Mouse (Mus musculus) forebrain, embryonic 14.5 days (tissue): ENCODE measurements at regions not wholly inside any gene's neighbourhood (a gene's known extent, or its start where the extent isn't known, plus 50 kb on each side); places are given as distances from the start of the nearest gene placed in this dataset.
"Not testable (repeated sequence)": the region's sequence is repeated elsewhere in the genome, so short reads cannot be mapped to it uniquely, and the experiment has no call there.

Source experiments
- ATAC-seq: fragments of 200-750 bp; cut with Nextera tagmentation; 2 replicates; pipeline ENCODE4 v1.8.0; 2017; ENCODE audit warnings: mild to moderate bottlenecking, moderate library complexity
- DNase-seq: peaks from one replicate; pipeline ENCODE4 v3.0.0-alpha.2; 2015; ENCODE audit warnings: low spot score
- H3K27ac ChIP-seq: fragments of 300-500 bp; sonication (generic); 2 replicates; pipeline ENCODE4 v1.5.1; 2014; ENCODE audit warnings: low read depth, mild to moderate bottlenecking, control low read depth, low read length, moderate library complexity
- H3K27me3 ChIP-seq: fragments of 300-500 bp; sonication (generic); replicated peaks from 2 replicates; pipeline ENCODE4 v1.6.1; 2014; ENCODE audit warnings: low read length, control low read depth, mixed read lengths; ENCODE audit not compliant: control insufficient read depth, insufficient read depth
- H3K36me3 ChIP-seq: fragments of 300-500 bp; sonication (generic); 2 replicates; pipeline ENCODE4 v1.6.1; 2014; ENCODE audit warnings: low read length, control low read depth; ENCODE audit not compliant: control insufficient read depth, insufficient read depth
- H3K4me1 ChIP-seq: fragments of 300-500 bp; sonication (generic); 2 replicates; pipeline ENCODE4 v1.6.1; 2014; ENCODE audit warnings: antibody characterized with exemption, low read length, control low read depth; ENCODE audit not compliant: control insufficient read depth, insufficient read depth
- H3K4me2 ChIP-seq: fragments of 300-500 bp; sonication (generic); 2 replicates; pipeline ENCODE4 v1.6.1; 2014; ENCODE audit warnings: mild to moderate bottlenecking, control low read depth, low read length
- H3K4me3 ChIP-seq: fragments of 300-500 bp; sonication (generic); 2 replicates; pipeline ENCODE4 v1.5.1; 2014; ENCODE audit warnings: low read depth, low read length, control low read depth
- H3K9ac ChIP-seq: fragments of 300-500 bp; sonication (generic); 2 replicates; pipeline ENCODE4 v1.6.1; 2014; ENCODE audit warnings: mild to moderate bottlenecking, low read length, control low read depth, moderate library complexity
- H3K9me3 ChIP-seq: fragments of 300-500 bp; sonication (generic); replicated peaks from 2 replicates; pipeline ENCODE4 v1.6.1; 2016; ENCODE audit warnings: low read length, control low read depth, mixed read lengths; ENCODE audit not compliant: control insufficient read depth
- WGBS: fragments of 180-500 bp; shearing (Covaris S2); extraction: QIAGEN DNeasy Blood & Tissue Kit; methylation state at CpG from one replicate; pipeline ENCODE4 v1.1.7; 2014; 5-methylcytosine and 5-hydroxymethylcytosine counted together

DNA sequence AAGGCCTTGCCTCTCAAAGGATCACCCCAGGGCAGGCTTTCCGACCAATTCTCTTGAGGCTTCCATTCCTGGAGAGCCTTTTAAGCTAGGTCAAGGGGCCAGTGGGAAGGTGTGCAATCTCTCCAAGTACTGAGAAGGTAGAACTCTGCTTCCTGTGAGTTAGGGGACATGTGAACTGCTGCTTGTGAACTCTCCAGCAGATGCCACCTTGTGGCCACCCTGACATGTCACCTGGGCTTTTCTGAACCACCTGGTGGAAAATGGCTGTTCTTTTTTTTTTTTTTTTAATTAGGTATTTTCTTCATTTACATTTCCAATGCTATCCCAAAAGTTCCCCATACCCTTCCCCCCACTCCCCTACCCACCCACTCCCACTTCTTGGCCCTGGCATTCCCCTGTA lies 438.5 kb upstream of the Sall1 start:
- whole genome bisulfite sequencing, result 53% methylated on average over 1 of the region's 1 CpGs
- not testable (repeated sequence) for H3K36me3 ChIP-seq, H3K27ac ChIP-seq, H3K4me3 ChIP-seq, H3K9me3 ChIP-seq, H3K27me3 ChIP-seq, DNase-seq, ATAC-seq, H3K4me1 ChIP-seq, H3K9ac ChIP-seq, H3K4me2 ChIP-seq

DNA sequence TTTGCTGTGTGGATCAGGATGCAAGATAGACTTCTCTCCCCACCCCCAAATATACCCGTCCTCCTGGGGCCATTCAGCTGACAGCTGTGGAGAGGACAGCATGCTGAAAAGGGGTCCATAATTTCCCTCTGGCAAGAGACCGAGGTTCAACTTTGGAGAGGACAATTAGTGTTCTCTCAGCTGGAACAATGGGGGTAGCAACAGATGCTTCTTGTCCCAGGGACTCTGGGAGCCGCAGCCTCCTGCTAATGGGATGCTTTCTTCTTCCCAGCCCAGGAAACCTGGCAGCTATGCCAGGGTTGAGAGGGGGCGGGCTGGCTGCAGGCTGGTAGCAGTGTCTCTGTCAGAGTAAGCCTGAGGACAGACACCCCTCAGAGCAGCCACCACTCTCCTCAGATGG lies 433.0 kb upstream of the Sall1 start:
- Histone ChIP-seq H3K4me3 (no peak overlapping the region), H3K9me3 (no peaks in the 10 kb centered on the region), H3K4me1 (peaks cover 16% of the 10 kb centered on the region), H3K27ac (no peak overlapping the region), H3K4me2 (no peak overlapping the region), H3K27me3 (no peaks in the 10 kb centered on the region), H3K9ac (no peak overlapping the region), H3K36me3 (no peaks in the 10 kb centered on the region)
- DNase-seq, result peak; percentile 76
- WGBS, result 10% methylated on average over 4 of the region's 4 CpGs
- ATAC-seq, result peak; percentile 54; the same call in 1 of the 2 replicates

DNA sequence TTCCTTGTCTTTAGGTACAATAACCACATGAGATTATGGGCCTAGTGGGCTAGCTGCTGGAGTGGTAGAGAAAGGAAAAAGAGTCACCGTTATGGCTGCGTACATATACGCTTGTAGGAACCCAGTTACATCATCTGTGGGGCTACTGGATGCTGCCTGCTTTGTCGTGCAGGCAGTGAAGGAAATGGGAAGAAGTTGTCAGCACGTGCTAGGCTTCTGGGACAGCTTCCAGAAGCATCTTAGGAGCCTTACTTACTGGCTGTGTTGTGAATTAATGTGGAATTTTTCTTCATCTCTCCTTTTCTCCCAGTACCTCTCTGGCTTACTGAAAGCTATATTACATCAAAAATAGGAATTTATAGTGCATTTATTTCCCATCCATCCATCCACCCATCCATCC lies 427.2 kb upstream of the Sall1 start:
- H3K4me2 ChIP-seq, result no peak overlapping the region
- 87% methylated on average over 5 of the region's 5 CpGs for WGBS
- no peak for DNase-seq
- H3K27ac ChIP-seq, result no peak overlapping the region
- H3K27me3 ChIP-seq, result no peaks in the 10 kb centered on the region
- no peaks in the 10 kb centered on the region for H3K9me3 ChIP-seq
- no peaks in the 10 kb centered on the region for H3K4me1 ChIP-seq
- H3K9ac ChIP-seq, result no peak overlapping the region
- H3K36me3 ChIP-seq, result no peaks in the 10 kb centered on the region
- no peak for ATAC-seq
- no peak overlapping the region for H3K4me3 ChIP-seq

DNA sequence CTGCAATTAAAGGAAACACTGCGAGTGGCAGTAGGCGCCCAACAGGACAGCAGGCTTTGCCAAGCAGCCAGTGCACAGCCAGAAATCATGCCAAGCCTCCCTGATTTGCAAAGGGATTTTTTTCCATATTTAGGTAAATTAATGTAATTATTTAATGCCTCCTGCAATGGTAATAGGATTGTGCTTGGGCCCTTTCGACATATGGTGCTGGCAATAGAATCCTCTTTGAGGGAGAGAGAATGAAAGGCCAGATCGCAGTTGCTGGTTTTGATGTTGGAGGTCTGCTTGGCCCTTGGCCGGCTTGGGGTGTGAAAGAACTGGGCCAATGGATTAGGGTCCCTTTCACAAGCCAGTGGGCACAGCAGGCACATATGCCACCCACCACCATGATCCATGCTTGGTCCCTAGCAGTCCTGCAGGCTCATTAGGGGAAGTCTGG lies 424.8 kb upstream of the Sall1 start:
- Histone ChIP-seq H3K36me3 (no peaks in the 10 kb centered on the region), H3K27ac (no peak overlapping the region), H3K4me3 (no peak overlapping the region), H3K9me3 (no peaks in the 10 kb centered on the region), H3K4me1 (no peaks in the 10 kb centered on the region), H3K27me3 (no peaks in the 10 kb centered on the region), H3K9ac (no peak overlapping the region), H3K4me2 (no peak overlapping the region)
- 63% methylated on average over 5 of the region's 5 CpGs for whole genome bisulfite sequencing
- DNase-seq (peak; percentile 75), ATAC-seq (peak; percentile 69; the same call in 1 of the 2 replicates)

DNA sequence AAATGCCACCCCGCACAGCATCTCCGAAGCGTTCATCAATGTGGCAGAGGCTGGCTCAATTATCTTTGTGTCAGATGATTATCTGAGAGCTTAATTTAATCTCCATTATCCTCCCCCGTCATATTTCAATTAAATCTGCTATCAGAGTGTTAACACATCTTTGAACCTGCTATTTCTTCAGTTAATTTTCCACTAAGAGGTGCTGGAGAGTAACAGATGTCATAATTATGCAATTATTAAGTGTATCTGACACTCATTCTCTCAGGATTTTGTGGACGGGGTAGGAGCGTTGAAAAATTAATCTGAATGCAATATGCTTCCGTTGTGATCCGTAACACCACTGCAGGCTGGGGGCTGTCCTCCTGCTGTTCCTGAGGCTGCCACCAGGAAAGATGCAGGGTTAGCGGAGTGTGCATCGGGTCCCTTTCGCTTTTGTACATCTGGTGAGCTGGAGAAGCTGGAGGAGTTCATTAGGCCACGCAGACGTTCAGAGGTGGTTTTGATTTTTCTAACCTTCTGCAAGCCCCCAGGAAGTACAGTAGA lies 421.3 kb upstream of the Sall1 start:
- no peaks in the 10 kb centered on the region for H3K27me3 ChIP-seq
- ATAC-seq (0 out of 2 replicates have a peak, but pooled peaks have one; percentile 37), DNase-seq (peak; percentile 62)
- H3K4me3 ChIP-seq, result no peak overlapping the region
- no peak overlapping the region for H3K4me2 ChIP-seq
- no peaks in the 10 kb centered on the region for H3K9me3 ChIP-seq
- H3K9ac ChIP-seq, result no peak overlapping the region
- H3K4me1 ChIP-seq, result no peaks in the 10 kb centered on the region
- WGBS, result 66% methylated on average over 13 of the region's 13 CpGs
- no peak overlapping the region for H3K27ac ChIP-seq
- no peaks in the 10 kb centered on the region for H3K36me3 ChIP-seq

DNA sequence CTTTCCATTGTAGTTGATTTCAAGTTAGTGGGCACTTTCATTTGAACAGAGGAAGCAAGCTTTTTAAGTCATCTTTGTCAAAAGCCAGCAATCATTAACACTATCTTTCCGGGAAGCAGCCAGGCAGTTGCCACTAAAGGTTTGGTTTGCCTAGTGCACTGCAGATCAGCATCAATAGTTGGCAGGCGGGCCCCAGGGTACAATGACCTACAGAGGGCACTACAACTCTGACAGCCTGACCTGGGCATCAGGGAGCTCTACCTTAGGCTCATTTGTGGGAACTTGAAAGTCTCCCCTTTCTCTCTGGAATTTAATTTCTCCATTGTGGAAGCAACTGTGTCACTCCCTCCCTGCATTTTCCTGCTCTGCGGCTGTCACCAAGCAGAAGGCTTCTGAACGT lies 412.6 kb upstream of the Sall1 start:
- no peak overlapping the region for H3K27ac ChIP-seq
- H3K4me2 ChIP-seq, result no peak overlapping the region
- DNase-seq (no peak), ATAC-seq (no peak)
- WGBS, result 46% methylated on average over 4 of the region's 4 CpGs
- H3K4me1 ChIP-seq, result no peaks in the 10 kb centered on the region
- no peaks in the 10 kb centered on the region for H3K9me3 ChIP-seq
- no peaks in the 10 kb centered on the region for H3K27me3 ChIP-seq
- H3K4me3 ChIP-seq, result no peak overlapping the region
- H3K36me3 ChIP-seq, result no peaks in the 10 kb centered on the region
- no peak overlapping the region for H3K9ac ChIP-seq

DNA sequence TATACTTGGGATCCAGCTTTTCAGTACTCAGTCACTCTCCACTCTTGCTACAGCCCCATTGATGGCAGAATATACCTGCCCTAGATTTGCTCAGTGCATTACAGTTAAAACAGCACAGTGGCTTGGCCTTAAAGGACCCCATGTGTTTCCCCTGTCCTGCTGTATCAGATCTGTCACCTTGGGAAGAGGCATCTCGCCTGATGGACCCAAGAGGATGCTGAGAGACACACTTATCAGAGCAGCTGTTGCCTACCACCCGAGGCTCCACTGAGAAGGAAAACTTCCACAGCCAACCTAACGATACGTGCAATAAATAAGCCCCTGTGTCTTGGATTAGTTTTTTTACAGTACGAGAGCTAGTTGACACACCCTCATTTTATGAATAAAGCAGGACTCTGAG lies 411.8 kb upstream of the Sall1 start:
- no peaks in the 10 kb centered on the region for H3K27me3 ChIP-seq
- H3K4me3 ChIP-seq, result no peak overlapping the region
- H3K27ac ChIP-seq, result no peak overlapping the region
- no peaks in the 10 kb centered on the region for H3K9me3 ChIP-seq
- no peaks in the 10 kb centered on the region for H3K4me1 ChIP-seq
- no peaks in the 10 kb centered on the region for H3K36me3 ChIP-seq
- H3K4me2 ChIP-seq, result no peak overlapping the region
- ATAC-seq, result no peak
- DNase-seq, result no peak
- 83% methylated on average over 5 of the region's 5 CpGs for WGBS
- no peak overlapping the region for H3K9ac ChIP-seq

DNA sequence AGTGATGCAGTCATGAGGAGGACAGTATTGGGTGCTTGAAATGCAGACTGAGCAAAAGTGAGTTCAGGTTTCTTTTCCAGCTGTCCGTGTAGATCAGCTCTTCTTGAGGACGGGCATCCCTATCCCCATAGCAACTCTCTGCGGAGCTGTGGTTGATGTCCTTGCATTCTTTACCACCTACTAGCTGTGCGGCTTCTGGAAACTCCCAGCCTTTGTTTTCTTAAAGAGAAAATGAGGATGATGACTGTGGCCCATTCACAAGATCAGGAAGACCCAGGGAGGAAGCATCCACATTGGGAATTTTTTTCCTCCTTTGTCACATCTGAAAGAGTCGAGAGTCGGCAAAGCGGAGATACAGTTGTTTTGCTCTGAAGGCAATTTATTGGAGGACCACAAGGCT lies 410.2 kb upstream of the Sall1 start:
- Histone ChIP-seq H3K9ac (no peak overlapping the region), H3K9me3 (no peaks in the 10 kb centered on the region), H3K4me3 (no peak overlapping the region), H3K4me2 (no peak overlapping the region), H3K27me3 (no peaks in the 10 kb centered on the region), H3K36me3 (no peaks in the 10 kb centered on the region), H3K4me1 (no peaks in the 10 kb centered on the region), H3K27ac (no peak overlapping the region)
- no peak for ATAC-seq
- no peak for DNase-seq
- 80% methylated on average over 7 of the region's 7 CpGs for WGBS

DNA sequence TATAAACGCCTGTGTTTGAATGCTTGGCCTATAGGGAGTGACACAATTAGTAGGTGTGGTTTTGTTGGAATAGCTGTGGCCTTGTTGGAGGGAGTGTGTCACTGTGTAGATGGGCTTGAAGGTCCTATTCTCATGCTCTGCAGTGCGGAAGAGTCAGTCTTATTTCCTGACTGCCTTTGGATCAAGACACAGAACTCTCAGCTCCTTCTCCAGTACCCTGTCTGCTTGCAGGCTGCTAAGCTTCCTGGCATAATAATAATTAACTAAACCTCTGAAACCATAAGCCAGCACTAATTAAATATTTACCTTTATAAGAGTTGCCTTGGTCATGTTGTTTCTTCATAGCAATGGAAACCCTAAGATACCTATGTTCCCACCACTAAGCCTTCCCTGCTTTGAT lies 409.8 kb upstream of the Sall1 start:
- Histone ChIP-seq H3K4me2 (no peak overlapping the region), H3K36me3 (no peaks in the 10 kb centered on the region), H3K4me1 (no peaks in the 10 kb centered on the region), H3K4me3 (no peak overlapping the region), H3K9ac (no peak overlapping the region), H3K9me3 (no peaks in the 10 kb centered on the region), H3K27me3 (no peaks in the 10 kb centered on the region), H3K27ac (no peak overlapping the region)
- no peak for ATAC-seq
- no peak for DNase-seq
- WGBS, result 89% methylated on average over 2 of the region's 2 CpGs
